Mouse (Mus musculus) T-helper 2 cell (primary cell): ENCODE results near the gene Cnot1.

Experiments used
- in situ Hi-C: fragments of 300-600 bp; cut with MboI, MseI; formaldehyde crosslinking; loops from one replicate; pipeline ENCODE4 v1.15.1; 2025; ENCODE audit warnings: high pct_unique_total_duplicates

Cnot1 gene

GRCm38 (mm10) chr8:95697128-95697527, 110.1 kb downstream of the Cnot1 start:
- in situ Hi-C loops: loop anchor here (5.0 kb wide), 1 partner anchor 95 kb away; no protein-coding TSS in a partner anchor

- in situ Hi-C loops: loop anchor here (5.0 kb wide), 1 partner anchor 94 kb away; no protein-coding TSS in a partner anchor
Observed at GRCm38 (mm10) chr8:95696661-95697060, 110.6 kb downstream of the Cnot1 start.

DNA sequence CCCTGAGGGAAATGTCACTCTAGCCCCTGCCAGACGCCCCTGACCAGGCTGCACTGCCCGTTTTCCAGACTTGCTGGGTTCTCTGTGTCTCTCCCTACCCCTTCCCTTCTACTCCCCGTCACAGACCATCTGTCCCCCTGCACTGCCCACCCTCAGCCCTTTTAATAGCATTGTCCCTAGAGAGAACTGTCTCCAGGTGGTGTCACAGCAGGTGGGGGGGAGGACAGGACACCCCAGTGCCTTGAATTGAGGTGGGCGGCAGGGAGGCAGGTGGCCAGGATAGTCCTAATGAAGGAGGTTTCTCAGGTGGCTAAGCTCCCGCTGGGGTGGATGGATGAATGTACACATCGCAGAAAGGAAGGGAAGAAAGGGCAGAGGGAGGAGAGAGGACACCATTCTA, 112.6 kb downstream of the Cnot1 start:
- in situ Hi-C loops: loop anchor here (5.0 kb wide), 1 partner anchor 92 kb away; no protein-coding TSS in a partner anchor

GRCm38 (mm10) chr8:95690929-95691541, 116.2 kb downstream of the Cnot1 start:
- in situ Hi-C loops: no loop called here

DNA sequence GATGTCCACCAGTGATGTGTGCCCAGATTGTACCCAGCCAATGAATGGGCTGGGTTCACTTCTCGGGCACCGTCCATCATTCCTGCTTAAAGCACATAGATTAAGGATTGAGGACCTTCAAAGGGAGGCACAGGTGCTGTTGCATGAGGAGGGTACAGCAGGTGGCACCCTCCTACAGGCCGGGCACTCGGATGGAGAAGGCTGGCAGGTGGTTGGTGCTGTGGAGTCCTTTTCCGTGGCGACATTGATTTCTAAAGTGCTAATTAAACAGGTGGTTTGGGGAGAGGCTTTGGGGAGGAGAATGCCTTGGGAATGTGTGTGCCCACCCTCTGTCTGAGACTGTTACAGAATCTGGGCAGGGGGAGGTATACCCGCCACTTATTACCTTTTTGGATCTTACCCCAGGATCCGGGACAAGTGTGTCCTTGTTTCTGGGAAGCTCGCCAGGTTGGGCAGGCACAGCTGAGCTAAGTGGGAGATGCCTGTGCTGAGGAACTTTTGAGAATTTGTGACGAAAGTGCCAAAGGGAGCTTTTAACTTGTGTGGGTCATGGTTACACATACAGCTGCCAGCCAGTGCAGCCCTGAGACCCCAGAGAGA, 119.1 kb downstream of the Cnot1 start:
- in situ Hi-C loops: no loop called here

DNA sequence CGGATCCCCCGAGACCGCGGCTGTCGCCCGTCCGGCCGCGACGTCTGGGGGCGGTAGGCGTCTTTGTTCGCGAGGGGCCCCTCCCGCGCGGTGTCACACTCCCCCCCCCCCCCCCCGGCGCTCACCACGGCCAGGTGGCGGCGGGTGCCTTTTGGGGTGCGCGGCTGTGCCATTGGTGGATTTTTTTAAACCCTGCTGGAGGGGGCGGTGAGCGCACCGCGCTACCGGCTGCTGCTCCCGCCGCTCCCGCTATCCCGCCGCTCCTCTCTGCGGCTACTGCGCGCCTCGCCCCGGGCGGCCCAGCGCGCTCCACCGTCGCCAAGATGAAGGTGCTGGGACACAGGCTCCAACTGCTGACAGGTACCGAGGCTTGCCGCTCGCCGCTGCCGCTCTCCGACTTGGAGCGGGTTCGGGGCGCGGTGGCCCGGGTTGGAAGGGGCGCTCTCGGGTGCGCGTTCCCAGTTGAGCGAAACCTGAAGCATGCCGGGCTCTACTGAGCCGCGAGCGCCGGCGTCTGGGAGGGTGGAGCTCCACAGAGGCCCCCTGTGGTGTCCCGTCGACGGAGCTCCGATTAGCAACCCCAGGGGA, 129.1 kb downstream of the Cnot1 start:
- in situ Hi-C loops: no loop called here

- in situ Hi-C loops: no loop called here
Observed at GRCm38 (mm10) chr8:95677591-95678023, 129.7 kb downstream of the Cnot1 start.

GRCm38 (mm10) chr8:95676631-95677030, 130.6 kb downstream of the Cnot1 start, which contains the start of gene Ndrg4:
Gene Ndrg4 (plus strand): TSS chr8:95676980.
- in situ Hi-C loops: no loop called here

- in situ Hi-C loops: no loop called here
Observed at GRCm38 (mm10) chr8:95672811-95673210, 134.5 kb downstream of the Cnot1 start.

DNA sequence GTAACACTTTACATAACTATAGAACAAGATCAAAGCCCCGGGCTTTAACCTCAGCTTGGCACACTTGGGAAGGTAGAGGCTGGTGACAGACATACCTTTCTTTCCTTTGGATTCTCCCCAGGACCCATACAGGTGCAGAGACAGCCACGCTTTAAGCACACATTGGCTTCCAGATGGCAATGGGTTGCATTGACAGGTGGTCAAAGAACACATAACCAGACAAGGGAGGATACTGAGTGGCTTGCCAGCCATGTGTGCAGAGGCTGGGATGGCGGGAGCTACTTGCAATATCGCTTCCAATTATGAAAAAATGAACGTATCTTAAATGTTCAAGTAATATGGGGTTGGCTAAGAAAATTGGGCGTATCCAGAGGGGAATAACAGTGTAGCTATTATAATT, 135.4 kb downstream of the Cnot1 start:
- in situ Hi-C loops: no loop called here

DNA sequence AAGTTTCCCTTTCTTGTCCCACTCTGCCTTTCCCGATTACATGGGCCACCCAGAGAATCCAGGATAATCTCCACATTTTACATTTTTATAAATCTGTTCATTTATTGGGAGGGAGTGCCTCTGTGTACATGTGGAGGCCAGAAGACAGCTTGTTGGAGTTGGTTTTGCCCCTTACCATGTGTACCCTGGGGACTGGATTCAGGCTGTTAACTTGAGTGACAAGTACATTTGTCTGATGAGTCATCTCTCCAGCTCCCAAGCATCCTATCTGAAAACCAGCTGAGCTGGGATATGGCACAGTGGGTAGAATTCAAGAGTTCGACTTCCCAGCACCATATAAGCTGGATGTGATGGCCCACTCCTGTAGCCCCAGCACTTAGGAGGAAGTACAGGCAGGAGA, 137.3 kb downstream of the Cnot1 start:
- in situ Hi-C loops: no loop called here
